Mouse (Mus musculus) embryonic stem cell, embryonic (primary cell): ENCODE results near the gene Tmem260.
"Not testable (repeated sequence)": the region's sequence is repeated elsewhere in the genome, so short reads cannot be mapped to it uniquely, and the experiment has no call there.

Source experiments
- CTCF ChIA-PET, 4 experiments: fragments of 300-600 bp in 2 of 4; fragments of 350-600 bp in 2 of 4; sonication (Branson Sonifier 250); formaldehyde crosslinking; loops; one replicate each; lab custom pipeline; 2022; ENCODE audit warnings: inconsistent platforms in 2 of 4; lab: Charles Lee
- POLR2A ChIA-PET, 4 experiments: fragments of 300-600 bp in 2 of 4; fragments of 350-600 bp in 2 of 4; sonication (Branson Sonifier 250); formaldehyde crosslinking; loops; one replicate each; lab custom pipeline; 2022; ENCODE audit warnings: antibody characterized with exemption in 4 of 4, inconsistent platforms in 1 of 4; lab: Charles Lee

Tmem260 gene

GRCm38 (mm10) chr14:48470742-48471487, 25.0 kb downstream of the Tmem260 start:
- ChIA-PET POLR2A (no interaction called here), CTCF (no interaction called here)

- ChIA-PET CTCF (interaction anchor here in 2 of 4 experiments (0.6 to 0.9 kb wide), 2 partner anchors 10 to 22 kb away, joined by 3 read pairs; no protein-coding TSS in a partner anchor), POLR2A (no interaction called here)
Measured at GRCm38 (mm10) chr14:48472179-48472578, 26.3 kb downstream of the Tmem260 start.

- POLR2A ChIA-PET, result interaction anchor here in 1 of 4 experiments (1.6 kb wide), 1 partner anchor 18 kb away, joined by 6 read pairs; no protein-coding TSS in a partner anchor
- CTCF ChIA-PET, result interaction anchor here in 3 of 4 experiments (0.6 to 1.3 kb wide), 3 partner anchors 19 to 813 kb away, joined by 3 to 10 read pairs (median 5); no protein-coding TSS in a partner anchor
Measured at GRCm38 (mm10) chr14:48475370-48475769, 29.4 kb downstream of the Tmem260 start.

- POLR2A ChIA-PET, result not testable (repeated sequence)
- CTCF ChIA-PET, result interaction anchor here in 3 of 4 experiments (0.6 to 1.3 kb wide), 3 partner anchors 18 to 813 kb away, joined by 3 to 10 read pairs (median 5); no protein-coding TSS in a partner anchor
Measured at GRCm38 (mm10) chr14:48475834-48476233, 29.9 kb downstream of the Tmem260 start.

- CTCF ChIA-PET, result no interaction called here
Measured at GRCm38 (mm10) chr14:48476278-48476677, 30.4 kb downstream of the Tmem260 start.

GRCm38 (mm10) chr14:48481591-48481990, 35.7 kb downstream of the Tmem260 start:
- CTCF ChIA-PET, result no interaction called here
- POLR2A ChIA-PET, result no interaction called here

More at GRCm38 (mm10) chr14:48476278-48476677, 30.4 kb downstream of the Tmem260 start:
- POLR2A ChIA-PET, result no interaction called here

GRCm38 (mm10) chr14:48482762-48483161, 36.8 kb downstream of the Tmem260 start:
- CTCF ChIA-PET, result interaction anchor here in 1 of 4 experiments (1.2 kb wide), 1 partner anchor 11 kb away, joined by 3 read pairs; no protein-coding TSS in a partner anchor
- POLR2A ChIA-PET, result no interaction called here

- POLR2A ChIA-PET, result interaction anchor here in 2 of 4 experiments (0.6 to 0.8 kb wide), 3 partner anchors 68 to 234 kb away, joined by 3 read pairs; no protein-coding TSS in a partner anchor
- CTCF ChIA-PET, result interaction anchor here (0.6 to 2.4 kb wide), 38 partner anchors 9 to 1405 kb away, joined by 3 to 29 read pairs (median 4); partner anchors contain the start of gene Tmem260 (in 1 of the 4)
Measured at GRCm38 (mm10) chr14:48493896-48494295, 48.0 kb downstream of the Tmem260 start.

- CTCF ChIA-PET, result interaction anchor here (0.6 to 3.3 kb wide), 5 partner anchors 8 to 132 kb away, joined by 3 to 23 read pairs (median 3); no protein-coding TSS in a partner anchor
- POLR2A ChIA-PET, result no interaction called here
Measured at GRCm38 (mm10) chr14:48502573-48502972, 56.6 kb downstream of the Tmem260 start.

GRCm38 (mm10) chr14:48503691-48504565, 58.0 kb downstream of the Tmem260 start:
- POLR2A ChIA-PET, result interaction anchor here in 3 of 4 experiments (0.6 to 1.5 kb wide), 4 partner anchors 9 to 151 kb away, joined by 3 to 6 read pairs (median 4); no protein-coding TSS in a partner anchor
- CTCF ChIA-PET, result interaction anchor here in 3 of 4 experiments (1.0 to 3.3 kb wide), 4 partner anchors 10 to 482 kb away, joined by 3 to 23 read pairs (median 8); no protein-coding TSS in a partner anchor

- POLR2A ChIA-PET, result interaction anchor here in 2 of 4 experiments (1.3 to 1.5 kb wide), 2 partner anchors 9 kb away, joined by 4 to 6 read pairs; no protein-coding TSS in a partner anchor
- CTCF ChIA-PET, result interaction anchor here in 3 of 4 experiments (1.2 to 3.3 kb wide), 3 partner anchors 10 to 11 kb away, joined by 3 to 23 read pairs (median 13); no protein-coding TSS in a partner anchor
Measured at GRCm38 (mm10) chr14:48504566-48504950, 58.6 kb downstream of the Tmem260 start.

- ChIA-PET CTCF (interaction anchor here in 1 of 4 experiments (1.5 kb wide), 1 partner anchor 18 kb away, joined by 3 read pairs; no protein-coding TSS in a partner anchor), POLR2A (no interaction called here)
Measured at GRCm38 (mm10) chr14:48505606-48506005, 59.7 kb downstream of the Tmem260 start.

GRCm38 (mm10) chr14:48507376-48507775, 61.5 kb downstream of the Tmem260 start:
- CTCF ChIA-PET, result interaction anchor here in 1 of 4 experiments (0.6 kb wide), 2 partner anchors 17 to 637 kb away, joined by 3 to 7 read pairs; no protein-coding TSS in a partner anchor
- POLR2A ChIA-PET, result interaction anchor here in 1 of 4 experiments (0.6 kb wide), 1 partner anchor 140 kb away, joined by 4 read pairs; no protein-coding TSS in a partner anchor

GRCm38 (mm10) chr14:48509131-48509530, 63.2 kb downstream of the Tmem260 start:
- ChIA-PET POLR2A (no interaction called here), CTCF (interaction anchor here in 2 of 4 experiments (0.6 to 0.9 kb wide), 2 partner anchors 15 kb away, joined by 3 to 4 read pairs; no protein-coding TSS in a partner anchor)

GRCm38 (mm10) chr14:48513098-48513823, 67.3 kb downstream of the Tmem260 start:
- ChIA-PET POLR2A (interaction anchor here in 2 of 4 experiments (0.8 to 1.8 kb wide), 4 partner anchors 9 to 11 kb away, joined by 3 to 6 read pairs (median 4); no protein-coding TSS in a partner anchor), CTCF (interaction anchor here in 2 of 4 experiments (0.6 to 1.0 kb wide), 3 partner anchors 19 to 142 kb away, joined by 3 read pairs; no protein-coding TSS in a partner anchor)

GRCm38 (mm10) chr14:48513824-48514493, 68.0 kb downstream of the Tmem260 start:
- POLR2A ChIA-PET, result interaction anchor here in 2 of 4 experiments (0.8 to 1.8 kb wide), 3 partner anchors 10 kb away, joined by 3 to 6 read pairs (median 4); no protein-coding TSS in a partner anchor
- CTCF ChIA-PET, result interaction anchor here in 2 of 4 experiments (0.6 to 0.7 kb wide), 2 partner anchors 19 to 20 kb away, joined by 3 read pairs; no protein-coding TSS in a partner anchor
